Mouse (Mus musculus) CH12.LX (cell line): ENCODE measurements around the gene Olfr668. TPM values are rescaled to one million over a fixed set of nuclear protein-coding genes. Genes with fewer than 3 reads are reported as not detected.

Experiments
- DNase-seq: peaks from one replicate; pipeline ENCODE4 v3.0.0-alpha.2; 2013; ENCODE audit errors: extremely low read depth
- H3K27ac ChIP-seq: 2 replicates; pipeline ENCODE4 v1.5.1; 2012; ENCODE audit warnings: low read depth, mild to moderate bottlenecking, control low read depth, moderate library complexity; ENCODE audit not compliant: insufficient read depth
- H3K27me3 ChIP-seq: replicated peaks from 2 replicates; pipeline ENCODE3; 2012; ENCODE audit warnings: inconsistent platforms
- H3K36me3 ChIP-seq, 2 experiments: replicated peaks in 1 of 2; 2 replicates each; pipeline versions ENCODE3 to v1.6.1; 2012; ENCODE audit warnings: inconsistent platforms in 1 of 2, low read length in 1 of 2, mild to moderate bottlenecking in 1 of 2, mixed read lengths in 1 of 2, moderate library complexity in 1 of 2; ENCODE audit not compliant: control insufficient read depth in 1 of 2, insufficient read depth in 1 of 2
- H3K4me1 ChIP-seq, 2 experiments: 2 replicates each; pipeline ENCODE4 v1.6.1; 2012; ENCODE audit warnings: inconsistent platforms in 1 of 2, moderate library complexity in 1 of 2; ENCODE audit not compliant: insufficient read depth in 2 of 2, control insufficient read depth in 1 of 2
- H3K4me2 ChIP-seq: 2 replicates; pipeline ENCODE4 v1.6.1; 2012; ENCODE audit warnings: low read depth, mild to moderate bottlenecking, control low read depth; ENCODE audit not compliant: poor library complexity, insufficient read depth, severe bottlenecking
- H3K4me3 ChIP-seq, 3 experiments: fragments of 150-350 bp in 1 of 3; sonication (generic) in 1 of 3; replicated peaks in 1 of 3; 2 replicates each; pipeline versions ENCODE3 to v1.5.1; 2011 to 2012; ENCODE audit warnings: low read depth in 2 of 3, low read length in 2 of 3, mild to moderate bottlenecking in 2 of 3, moderate library complexity in 2 of 3, control low read depth in 1 of 3, improper control_type of control experiment in 1 of 3, inconsistent platforms in 1 of 3, mixed read lengths in 1 of 3; ENCODE audit not compliant: poor library complexity in 1 of 3
- H3K79me2 ChIP-seq: replicated peaks from 2 replicates; pipeline ENCODE4 v1.6.1; 2012; ENCODE audit warnings: mild to moderate bottlenecking, moderate library complexity; ENCODE audit not compliant: control insufficient read depth, poor library complexity, insufficient read depth, severe bottlenecking; ENCODE audit errors: extremely low read depth
- H3K9ac ChIP-seq: 2 replicates; pipeline ENCODE4 v1.6.1; 2012; ENCODE audit warnings: low read depth, mild to moderate bottlenecking, control low read depth, moderate library complexity; ENCODE audit not compliant: insufficient read depth
- H3K9me3 ChIP-seq: replicated peaks from 2 replicates; pipeline ENCODE3; 2012; ENCODE audit warnings: low read length, inconsistent platforms, mixed read lengths
- BHLHE40 ChIP-seq: IDR thresholded peaks from 2 replicates; pipeline ENCODE4 v1.6.1; 2011; ENCODE audit warnings: mild to moderate bottlenecking, low read depth, low read length, improper control_type of control experiment
- CHD1 ChIP-seq: IDR thresholded peaks from 2 replicates; pipeline ENCODE4 v1.6.1; 2012; ENCODE audit warnings: low read depth, low read length, improper control_type of control experiment, inconsistent platforms
- CHD2 ChIP-seq: IDR thresholded peaks from 2 replicates; pipeline ENCODE4 v1.6.1; 2011; ENCODE audit warnings: low read length, improper control_type of control experiment
- CTCF ChIP-seq, 2 experiments: IDR thresholded peaks in 1 of 2; conservative IDR thresholded peaks in 1 of 2; 2 replicates each; pipeline ENCODE4 v1.5.1; 2011 to 2012; ENCODE audit warnings: low read depth in 2 of 2, low read length in 2 of 2, improper control_type of control experiment in 1 of 2, inconsistent platforms in 1 of 2, mild to moderate bottlenecking in 1 of 2, moderate library complexity in 1 of 2
- ETS1 ChIP-seq: conservative IDR thresholded peaks from 2 replicates; pipeline ENCODE4 v1.6.1; 2012; ENCODE audit warnings: low read depth, mild to moderate bottlenecking, inconsistent platforms, low read length, improper control_type of control experiment, moderate library complexity
- HCFC1 ChIP-seq: IDR thresholded peaks from 2 replicates; pipeline ENCODE4 v1.6.1; 2012; ENCODE audit warnings: low read depth, mild to moderate bottlenecking, inconsistent platforms, low read length, improper control_type of control experiment
- IRF4 ChIP-seq: IDR thresholded peaks from 2 replicates; pipeline ENCODE4 v1.6.1; 2014; ENCODE audit warnings: low read depth, mild to moderate bottlenecking, inconsistent platforms, low read length, improper control_type of control experiment
- KAT2A ChIP-seq: IDR thresholded peaks from 2 replicates; pipeline ENCODE4 v1.6.1; 2012; ENCODE audit warnings: low read length, improper control_type of control experiment, inconsistent platforms; ENCODE audit not compliant: insufficient replicate concordance
- MAFK ChIP-seq: IDR thresholded peaks from 2 replicates; pipeline ENCODE4 v1.6.1; 2011; ENCODE audit warnings: low read length, improper control_type of control experiment; ENCODE audit not compliant: insufficient replicate concordance
- MEF2A ChIP-seq: IDR thresholded peaks from 2 replicates; pipeline ENCODE4 v1.6.1; 2014; ENCODE audit warnings: low read depth, mild to moderate bottlenecking, inconsistent platforms, low read length, improper control_type of control experiment, borderline replicate concordance
- NRF1 ChIP-seq: IDR thresholded peaks from 2 replicates; pipeline ENCODE4 v1.6.1; 2014; ENCODE audit warnings: low read depth, mild to moderate bottlenecking, inconsistent platforms, low read length, improper control_type of control experiment, moderate library complexity
- PAX5 ChIP-seq: IDR thresholded peaks from 2 replicates; pipeline ENCODE4 v1.6.1; 2012; ENCODE audit warnings: low read length, inconsistent platforms, mixed read lengths
- RAD21 ChIP-seq: IDR thresholded peaks from 2 replicates; pipeline ENCODE4 v1.6.1; 2011; ENCODE audit warnings: low read depth, mild to moderate bottlenecking, low read length, improper control_type of control experiment, moderate library complexity
- SIN3A ChIP-seq: IDR thresholded peaks from 2 replicates; pipeline ENCODE4 v1.6.1; 2012; ENCODE audit warnings: low read length, improper control_type of control experiment, inconsistent platforms
- SMC3 ChIP-seq: IDR thresholded peaks from 2 replicates; pipeline ENCODE4 v1.6.1; 2011; ENCODE audit warnings: low read depth, low read length, improper control_type of control experiment
- TBP ChIP-seq: conservative IDR thresholded peaks from 2 replicates; pipeline ENCODE4 v1.6.1; 2011; ENCODE audit warnings: low read depth, low read length, improper control_type of control experiment
- TCF12 ChIP-seq: IDR thresholded peaks from 2 replicates; pipeline ENCODE4 v1.6.1; 2014; ENCODE audit warnings: low read depth, mild to moderate bottlenecking, inconsistent platforms, low read length, improper control_type of control experiment
- USF1 ChIP-seq: IDR thresholded peaks from 2 replicates; pipeline ENCODE4 v1.6.1; 2014; ENCODE audit warnings: low read depth, mild to moderate bottlenecking, inconsistent platforms, low read length, improper control_type of control experiment
- USF2 ChIP-seq: conservative IDR thresholded peaks from 2 replicates; pipeline ENCODE4 v1.6.1; 2011; ENCODE audit warnings: low read depth, low read length, improper control_type of control experiment
- ZKSCAN1 ChIP-seq: IDR thresholded peaks from 2 replicates; pipeline ENCODE4 v1.6.1; 2012; ENCODE audit warnings: low read depth, inconsistent platforms, low read length, improper control_type of control experiment, borderline replicate concordance
- ZMIZ1 ChIP-seq: IDR thresholded peaks from 2 replicates; pipeline ENCODE4 v1.6.1; 2012; ENCODE audit warnings: low read depth, mild to moderate bottlenecking, inconsistent platforms, low read length, improper control_type of control experiment
- ZNF384 ChIP-seq: IDR thresholded peaks from 2 replicates; pipeline ENCODE4 v1.6.1; 2012; ENCODE audit warnings: low read depth, low read length, improper control_type of control experiment, inconsistent platforms
- dilution Hi-C: fragments of 300-500 bp; cut with MboI; formaldehyde crosslinking; loops from 2 replicates; pipeline ENCODE4 v1.14.3; 2020; ENCODE audit warnings: low sequenced_read_pairs; ENCODE audit not compliant: extremely low pct_unique_long_range_greater_than_20kb, extremely low pct_ligation_motif_present
- in situ Hi-C: fragments of 300-500 bp; cut with MboI; formaldehyde crosslinking; loops from 3 replicates; pipeline ENCODE4 v1.14.3; 2019; ENCODE audit warnings: low sequenced_read_pairs, low pct_ligation_motif_present, low pct_unique_long_range_greater_than_20kb, mixed read lengths
- polyA plus RNA-seq: library from polyadenylated mRNA; unstranded; fragments of >175 nt; gene quantifications from 2 replicates; pipeline ENCODE4 v1.2.1, GENCODE M21; 2012; ENCODE audit warnings: low read depth; ENCODE audit not compliant: insufficient read length
- total RNA-seq, 2 experiments: library from RNA; depleted of rRNA; stranded (reverse); fragments of 300-350 nt in 1 of 2; fragments of >200 nt in 1 of 2; gene quantifications; 2 replicates each; pipeline ENCODE4 v1.2.3; 2012 to 2014

Olfr668 gene
- total and polyA plus RNA-seq, 3 experiments: not detected

DNA sequence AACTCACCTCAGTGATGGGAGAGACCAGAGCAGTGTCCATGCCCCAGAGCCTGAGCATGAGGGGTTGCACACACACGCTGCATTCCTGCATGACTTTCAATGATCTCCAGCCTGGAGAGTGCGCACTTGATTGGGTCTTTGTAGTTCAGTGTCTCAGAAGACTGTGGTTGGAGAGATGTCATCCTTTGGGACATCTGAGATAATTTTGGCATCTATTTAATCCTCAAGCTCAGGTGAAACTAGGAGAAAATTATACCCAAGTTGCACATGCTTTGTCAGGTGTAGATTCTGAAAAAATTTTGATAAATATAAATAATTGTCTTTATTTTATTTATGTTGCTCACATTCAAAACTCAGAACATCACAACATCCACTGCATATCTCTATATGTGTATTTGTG lies 32.0 kb downstream of the Olfr668 start, which contains the start of gene Olfr666:
TSS of gene Olfr666 (minus strand) at position 101 of the 400 bp plus-strand sequence.
- in situ Hi-C loops: no loop called here
- no peak for DNase-seq

DNA sequence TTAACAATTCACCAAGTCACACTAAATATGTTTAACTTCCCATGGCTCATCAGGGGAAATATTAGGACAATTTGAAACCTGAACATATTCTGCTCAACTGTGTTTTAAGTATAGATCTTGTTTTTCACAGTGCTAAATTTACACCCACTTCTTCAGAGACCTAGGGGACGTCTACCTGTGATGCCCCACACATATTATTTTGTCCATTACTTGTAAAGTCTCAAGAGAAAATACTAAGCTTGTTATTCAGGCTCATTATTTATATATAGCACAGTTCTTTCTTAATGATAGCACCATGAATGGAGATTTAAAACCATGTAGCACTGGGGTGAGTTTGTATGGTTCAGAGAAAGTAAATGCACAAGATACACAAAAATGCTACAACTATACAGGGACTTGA lies 50.1 kb downstream of the Olfr668 start, which contains the start of gene Olfr665:
TSS of gene Olfr665 (plus strand) at position 301 of the 400 bp plus-strand sequence.
- Histone ChIP-seq H3K4me3 (no peak within 1 kb of the TSS), H3K4me2 (no peak within 1 kb of the TSS), H3K36me3 (no peaks in the 10 kb centered on the region), H3K9me3 (no peaks in the 10 kb centered on the region), H3K9ac (no peak within 1 kb of the TSS), H3K4me1 (no peaks in the 10 kb centered on the region), H3K27ac (no peak within 1 kb of the TSS), H3K27me3 (no peaks in the 10 kb centered on the region), H3K79me2 (no peaks in the 10 kb centered on the region)
- TF ChIP-seq USF1 (no peak), ETS1 (no peak), NRF1 (no peak), CHD2 (no peak), MAFK (no peak), TBP (no peak), ZMIZ1 (no peak), USF2 (no peak), IRF4 (no peak), MEF2A (no peak), SMC3 (no peak), ZKSCAN1 (no peak)
- in situ Hi-C loops: no loop called here
- DNase-seq: no peak
- dilution Hi-C loops: no loop called here

More for the DNA sequence above, 32.0 kb downstream of the Olfr668 start, which contains the start of gene Olfr666:
- Histone ChIP-seq H3K4me3 (no peak within 1 kb of the TSS), H3K9me3 (no peaks in the 10 kb centered on the region), H3K36me3 (no peaks in the 10 kb centered on the region), H3K79me2 (no peaks in the 10 kb centered on the region), H3K9ac (no peak within 1 kb of the TSS), H3K27me3 (no peaks in the 10 kb centered on the region), H3K27ac (no peak within 1 kb of the TSS), H3K4me2 (no peak within 1 kb of the TSS), H3K4me1 (no peaks in the 10 kb centered on the region)
- dilution Hi-C loops: no loop called here
- TF ChIP-seq KAT2A (no peak), SIN3A (no peak), IRF4 (no peak), HCFC1 (no peak), RAD21 (no peak), TCF12 (no peak), PAX5 (no peak), CTCF (conservative IDR thresholded peaks at IDR 0.05 in 1 of 2, IDR thresholded peaks at IDR 0.05 in 1 of 2; ENCODE audit: low read depth in 2 of 2, low read length in 2 of 2) (no peak), CHD2 (no peak), CHD1 (no peak), MAFK (no peak), TBP (no peak), USF1 (no peak), BHLHE40 (no peak), ZNF384 (no peak)

Other genes with a start within 250 kb of the Olfr668 start
- not detected in 2 replicates for gene Olfr661, start 241.6 kb downstream of the Olfr668 start, total RNA-seq (2012; rRNA removed)
- gene Olfr661, start 241.6 kb downstream of the Olfr668 start, total RNA-seq (2014; rRNA removed): not detected in 2 replicates
- gene Olfr661, start 241.6 kb downstream of the Olfr668 start, polyA plus RNA-seq: not detected in 2 replicates
- 0.08 TPM in 1 of 2 replicates, not detected in the other for gene Usp17le, start 150.6 kb downstream of the Olfr668 start, total RNA-seq (2012; rRNA removed)
- not detected in 2 replicates for gene Usp17le, start 150.6 kb downstream of the Olfr668 start, total RNA-seq (2014; rRNA removed)
- not detected in 2 replicates for gene Usp17le, start 150.6 kb downstream of the Olfr668 start, polyA plus RNA-seq
- gene Usp17lb, start 85.5 kb downstream of the Olfr668 start, total RNA-seq (2012; rRNA removed): not detected in 2 replicates
- gene Usp17lb, start 85.5 kb downstream of the Olfr668 start, total RNA-seq (2014; rRNA removed): not detected in 2 replicates
- gene Usp17lb, start 85.5 kb downstream of the Olfr668 start, polyA plus RNA-seq: not detected in 2 replicates
- gene Usp17la, start 71.0 kb downstream of the Olfr668 start, total RNA-seq (2012; rRNA removed): 0.13 and 0.17 TPM in 2 replicates
- not detected in 2 replicates for gene Usp17la, start 71.0 kb downstream of the Olfr668 start, total RNA-seq (2014; rRNA removed)
- gene Usp17la, start 71.0 kb downstream of the Olfr668 start, polyA plus RNA-seq: 0.10 and 0.11 TPM in 2 replicates
- not detected in 2 replicates for gene Olfr665, start 50.0 kb downstream of the Olfr668 start, total RNA-seq (2012; rRNA removed)
- gene Olfr665, start 50.0 kb downstream of the Olfr668 start, total RNA-seq (2014; rRNA removed): not detected in 2 replicates
- not detected in 2 replicates for gene Olfr665, start 50.0 kb downstream of the Olfr668 start, polyA plus RNA-seq
- gene Olfr666, start 32.1 kb downstream of the Olfr668 start, total RNA-seq (2012; rRNA removed): not detected in 2 replicates
- not detected in 2 replicates for gene Olfr666, start 32.1 kb downstream of the Olfr668 start, total RNA-seq (2014; rRNA removed)
- gene Olfr666, start 32.1 kb downstream of the Olfr668 start, polyA plus RNA-seq: not detected in 2 replicates
- not detected in 2 replicates for gene Olfr667, start 6.6 kb downstream of the Olfr668 start, total RNA-seq (2012; rRNA removed)
- gene Olfr667, start 6.6 kb downstream of the Olfr668 start, total RNA-seq (2014; rRNA removed): not detected in 2 replicates
- gene Olfr667, start 6.6 kb downstream of the Olfr668 start, polyA plus RNA-seq: not detected in 2 replicates
- not detected in 2 replicates for gene Olfr669, start 6.2 kb upstream of the Olfr668 start, total RNA-seq (2012; rRNA removed)
- gene Olfr669, start 6.2 kb upstream of the Olfr668 start, total RNA-seq (2014; rRNA removed): not detected in 2 replicates
- gene Olfr669, start 6.2 kb upstream of the Olfr668 start, polyA plus RNA-seq: not detected in 2 replicates
- gene Olfr670, start 34.6 kb upstream of the Olfr668 start, total RNA-seq (2012; rRNA removed): not detected in 2 replicates
- gene Olfr670, start 34.6 kb upstream of the Olfr668 start, total RNA-seq (2014; rRNA removed): not detected in 2 replicates
- not detected in 2 replicates for gene Olfr670, start 34.6 kb upstream of the Olfr668 start, polyA plus RNA-seq
- not detected in 2 replicates for gene Olfr671, start 51.1 kb upstream of the Olfr668 start, total RNA-seq (2012; rRNA removed)
- not detected in 2 replicates for gene Olfr671, start 51.1 kb upstream of the Olfr668 start, total RNA-seq (2014; rRNA removed)
- gene Olfr671, start 51.1 kb upstream of the Olfr668 start, polyA plus RNA-seq: not detected in 2 replicates
- gene Olfr672, start 74.0 kb upstream of the Olfr668 start, total RNA-seq (2012; rRNA removed): not detected in 2 replicates
- gene Olfr672, start 74.0 kb upstream of the Olfr668 start, total RNA-seq (2014; rRNA removed): not detected in 2 replicates
- gene Olfr672, start 74.0 kb upstream of the Olfr668 start, polyA plus RNA-seq: not detected in 2 replicates
- not detected in 2 replicates for gene Olfr675, start 100.4 kb upstream of the Olfr668 start, total RNA-seq (2012; rRNA removed)
- gene Olfr675, start 100.4 kb upstream of the Olfr668 start, total RNA-seq (2014; rRNA removed): not detected in 2 replicates
- not detected in 2 replicates for gene Olfr675, start 100.4 kb upstream of the Olfr668 start, polyA plus RNA-seq
- not detected in 2 replicates for gene Olfr676, start 104.6 kb upstream of the Olfr668 start, total RNA-seq (2012; rRNA removed)
- gene Olfr676, start 104.6 kb upstream of the Olfr668 start, total RNA-seq (2014; rRNA removed): not detected in 2 replicates
- not detected in 2 replicates for gene Olfr676, start 104.6 kb upstream of the Olfr668 start, polyA plus RNA-seq
- not detected in 2 replicates for gene Olfr677, start 123.3 kb upstream of the Olfr668 start, total RNA-seq (2012; rRNA removed)
- gene Olfr677, start 123.3 kb upstream of the Olfr668 start, total RNA-seq (2014; rRNA removed): not detected in 2 replicates
- not detected in 2 replicates for gene Olfr677, start 123.3 kb upstream of the Olfr668 start, polyA plus RNA-seq
- not detected in 2 replicates for gene Olfr678, start 136.4 kb upstream of the Olfr668 start, total RNA-seq (2012; rRNA removed)
- not detected in 2 replicates for gene Olfr678, start 136.4 kb upstream of the Olfr668 start, total RNA-seq (2014; rRNA removed)
- not detected in 2 replicates for gene Olfr678, start 136.4 kb upstream of the Olfr668 start, polyA plus RNA-seq
- gene Olfr679, start 153.1 kb upstream of the Olfr668 start, total RNA-seq (2012; rRNA removed): not detected in 2 replicates
- not detected in 2 replicates for gene Olfr679, start 153.1 kb upstream of the Olfr668 start, total RNA-seq (2014; rRNA removed)
- not detected in 2 replicates for gene Olfr679, start 153.1 kb upstream of the Olfr668 start, polyA plus RNA-seq
- gene Olfr680-ps1, start 164.8 kb upstream of the Olfr668 start, total RNA-seq (2012; rRNA removed): not detected in 2 replicates
- not detected in 2 replicates for gene Olfr680-ps1, start 164.8 kb upstream of the Olfr668 start, total RNA-seq (2014; rRNA removed)
- not detected in 2 replicates for gene Olfr680-ps1, start 164.8 kb upstream of the Olfr668 start, polyA plus RNA-seq
- not detected in 2 replicates for gene Olfr681, start 188.8 kb upstream of the Olfr668 start, total RNA-seq (2012; rRNA removed)
- gene Olfr681, start 188.8 kb upstream of the Olfr668 start, total RNA-seq (2014; rRNA removed): not detected in 2 replicates
- gene Olfr681, start 188.8 kb upstream of the Olfr668 start, polyA plus RNA-seq: not detected in 2 replicates
- not detected in 2 replicates for gene Olfr683, start 219.0 kb upstream of the Olfr668 start, total RNA-seq (2012; rRNA removed)
- gene Olfr683, start 219.0 kb upstream of the Olfr668 start, total RNA-seq (2014; rRNA removed): not detected in 2 replicates
- not detected in 2 replicates for gene Olfr683, start 219.0 kb upstream of the Olfr668 start, polyA plus RNA-seq
- not detected in 2 replicates for gene Olfr684, start 235.6 kb upstream of the Olfr668 start, total RNA-seq (2012; rRNA removed)
- not detected in 2 replicates for gene Olfr684, start 235.6 kb upstream of the Olfr668 start, total RNA-seq (2014; rRNA removed)
- gene Olfr684, start 235.6 kb upstream of the Olfr668 start, polyA plus RNA-seq: not detected in 2 replicates